Mouse (Mus musculus) spleen, adult 18-20 months (tissue): Measurements from ENCODE around the gene Ccdc39.

Experiments
- DNase-seq, 2 experiments: peaks; one replicate each; pipeline ENCODE4 v3.0.0; 2022; ENCODE audit warnings: mixed read lengths in 2 of 2

The Ccdc39 gene

DNA sequence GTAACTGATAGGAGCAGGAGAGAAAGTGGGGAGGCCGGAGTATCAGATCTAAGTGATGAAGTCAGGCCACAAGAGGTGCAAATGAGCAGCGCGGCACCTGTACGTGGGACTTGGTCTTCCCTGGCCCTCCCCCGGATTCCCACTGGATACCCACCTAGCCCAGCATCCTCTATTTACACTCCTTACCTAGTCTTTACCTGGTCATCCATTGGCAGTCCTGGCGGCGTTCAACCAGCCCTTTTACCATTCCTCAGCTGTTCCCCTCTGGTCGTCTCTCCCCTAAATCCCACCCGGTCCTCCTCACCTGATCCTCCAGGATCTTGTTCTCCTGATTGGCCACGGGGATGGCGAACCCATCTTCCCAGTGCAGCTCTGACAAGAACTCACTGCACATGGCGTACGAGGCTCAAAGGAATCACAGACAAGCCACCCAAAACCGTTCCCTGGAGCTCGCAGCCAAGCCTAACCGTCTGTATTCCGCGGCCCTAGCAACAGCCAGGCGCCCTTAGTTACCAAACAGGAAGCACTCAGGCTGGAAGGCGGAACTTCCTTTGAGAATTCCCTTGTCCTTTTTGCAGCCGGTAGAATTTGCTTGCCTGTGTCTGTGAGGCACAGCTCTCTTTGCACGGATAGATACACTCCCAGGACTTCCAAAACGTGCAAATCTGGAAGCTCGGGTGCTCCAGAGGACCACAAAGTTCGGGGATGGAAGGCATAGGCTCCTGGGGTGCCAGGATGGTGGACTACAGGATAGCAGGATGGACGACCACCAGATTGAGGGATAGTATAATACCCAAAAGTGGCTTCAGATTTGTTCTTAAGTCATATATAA lies at the start of gene Ccdc39:
Gene Ccdc39, minus strand, starts transcription at position 510 of the 832 bp plus-strand sequence.
- DNase-seq = peak; percentile 6 to 29

GRCm38 (mm10) chr3:33893433-33893832 lies 49.3 kb upstream of the Ccdc39 start:
- no peak for DNase-seq

DNA sequence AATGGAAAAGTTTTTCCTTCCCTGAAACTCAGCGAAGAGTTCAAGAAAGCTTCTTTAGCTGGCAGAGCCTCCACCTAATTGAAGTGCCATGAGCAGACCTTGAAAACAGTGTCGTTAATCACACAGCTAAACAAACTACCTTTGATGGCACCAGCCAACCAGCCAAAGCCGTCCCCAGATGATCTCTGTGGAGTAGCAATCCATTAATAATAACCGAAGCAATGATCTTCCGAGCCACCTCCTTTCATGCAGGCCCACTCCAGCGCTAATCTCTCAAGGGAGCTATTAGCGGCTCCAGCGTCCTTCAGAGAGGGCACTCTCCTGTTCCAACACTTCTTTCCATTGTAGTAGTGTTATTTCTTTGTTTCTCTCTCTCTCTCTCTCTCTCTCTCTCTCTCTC lies 43.3 kb upstream of the Ccdc39 start:
- DNase-seq = no peak

GRCm38 (mm10) chr3:33883105-33883504 lies 39.0 kb upstream of the Ccdc39 start:
- no peak for DNase-seq

GRCm38 (mm10) chr3:33882695-33883094 lies 38.6 kb upstream of the Ccdc39 start:
- no peak for DNase-seq

DNA sequence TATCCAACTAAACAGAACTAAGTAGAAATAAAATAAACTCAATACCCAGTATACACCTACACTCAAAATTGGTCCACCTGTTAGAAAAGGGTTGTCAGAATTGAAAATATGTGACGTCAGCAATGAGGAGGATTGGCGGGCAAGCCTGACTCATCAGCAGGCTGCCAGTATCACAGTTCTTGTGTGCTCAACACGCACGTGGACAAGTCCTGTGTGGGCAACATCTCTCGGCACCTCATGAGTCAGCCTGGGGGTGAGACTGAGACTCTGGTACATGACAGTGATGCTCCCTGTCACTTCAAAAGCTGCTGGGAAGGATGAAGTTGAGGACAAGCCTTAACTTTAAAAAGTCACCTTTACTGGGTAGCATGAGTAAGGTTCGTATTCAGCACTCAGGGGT lies 34.6 kb upstream of the Ccdc39 start:
- no peak for DNase-seq

DNA sequence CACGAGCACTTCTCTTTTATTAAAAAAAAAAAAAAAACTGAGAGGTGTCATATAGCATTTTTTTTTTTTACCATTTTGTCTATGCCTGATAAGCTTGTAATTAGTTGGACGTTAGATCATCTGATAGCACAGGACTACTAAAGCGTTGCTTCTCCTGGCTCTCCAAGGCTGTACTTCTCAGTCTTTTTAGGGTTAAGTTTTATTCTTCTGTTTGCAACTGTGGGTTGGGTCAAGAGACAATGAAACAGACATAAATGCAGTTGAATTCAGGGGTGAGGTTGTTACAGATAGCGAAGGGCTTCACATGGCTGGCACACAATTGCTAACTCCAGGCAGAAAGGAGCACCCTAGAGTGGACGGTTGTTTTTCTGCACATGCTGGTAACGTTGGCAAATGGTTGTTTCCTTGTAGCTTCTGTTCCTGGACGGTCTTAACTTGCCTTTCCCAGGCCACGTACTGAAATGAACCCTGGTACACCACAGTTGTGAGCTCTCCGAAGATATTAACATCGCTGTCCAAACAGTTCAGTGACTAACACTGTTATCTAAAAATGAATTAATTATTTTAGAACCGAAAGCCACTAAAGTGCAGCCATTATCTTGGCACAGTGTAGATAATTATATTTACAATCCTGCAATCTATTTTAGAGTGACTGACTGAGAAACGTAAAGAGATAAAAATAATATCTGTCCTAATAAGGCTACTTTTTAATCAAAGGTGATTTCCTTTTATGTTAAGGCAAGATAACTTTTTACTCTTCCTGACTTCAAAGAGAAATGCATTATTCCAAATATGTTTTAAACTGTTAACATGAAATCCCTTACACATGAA lies 30.6 kb upstream of the Ccdc39 start:
- DNase-seq = no peak

GRCm38 (mm10) chr3:33873837-33874236 lies 29.7 kb upstream of the Ccdc39 start:
- no peak for DNase-seq

DNA sequence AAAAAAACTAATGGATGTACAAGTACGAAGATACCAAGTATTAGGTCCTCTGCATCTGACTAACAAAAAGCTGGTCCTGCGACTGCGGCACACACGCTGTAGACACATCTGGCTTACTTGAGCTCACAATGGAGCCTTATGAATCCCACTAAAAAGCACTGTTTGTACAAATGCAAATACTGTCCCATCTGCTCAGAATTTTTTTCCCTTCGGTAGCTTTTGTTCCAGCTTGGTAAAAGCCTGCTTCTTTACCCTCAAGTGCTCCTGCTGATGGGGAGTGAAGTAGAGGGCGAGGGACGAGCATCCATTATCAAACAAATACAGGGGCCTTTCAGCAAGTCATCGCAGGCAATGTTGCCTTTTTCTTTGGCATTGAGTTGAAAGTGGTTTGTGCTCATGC lies 29.3 kb upstream of the Ccdc39 start:
- no peak for DNase-seq

- no peak for DNase-seq
These were observed 20.0 kb upstream of the Ccdc39 start for GRCm38 (mm10) chr3:33864000-33864540.

DNA sequence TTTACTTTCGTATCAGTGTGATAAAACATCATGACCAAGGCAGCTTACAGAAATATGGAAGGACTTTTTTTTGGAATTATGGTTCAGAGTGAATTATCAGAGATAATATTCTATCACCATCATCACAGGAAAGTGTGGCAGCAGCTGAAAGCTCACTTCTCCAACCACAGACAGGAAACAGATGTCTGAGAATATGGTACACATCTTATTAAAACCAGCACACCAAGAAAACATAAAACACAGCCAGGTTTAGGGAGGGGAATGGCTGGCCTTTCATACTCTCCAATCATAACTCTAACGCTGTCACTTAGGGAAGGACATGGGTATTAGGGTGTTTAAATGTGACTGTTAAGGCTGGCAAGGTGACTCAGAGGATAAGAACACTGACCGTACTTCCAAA lies 14.8 kb upstream of the Ccdc39 start:
- no peak for DNase-seq

DNA sequence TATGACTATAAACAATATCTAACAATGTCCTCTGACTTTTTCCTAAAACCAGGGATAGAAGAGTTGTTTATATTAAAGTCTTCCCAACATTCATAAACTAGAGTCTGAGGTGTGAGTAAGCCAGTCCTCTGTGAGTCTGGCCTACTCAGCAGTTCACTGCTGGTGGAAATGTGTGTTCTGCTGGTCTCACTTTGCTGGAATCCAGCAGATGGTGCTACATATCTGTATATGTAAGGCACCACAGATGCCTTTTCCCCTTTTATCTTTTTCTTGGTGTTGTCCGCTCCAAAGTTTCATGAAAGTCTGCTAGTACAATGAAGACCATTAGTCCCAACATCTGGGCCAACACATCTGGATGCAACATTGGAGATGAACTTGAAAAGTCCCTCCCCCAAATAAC lies 9.0 kb upstream of the Ccdc39 start:
- DNase-seq = no peak

- DNase-seq = no peak
These were observed 6.7 kb upstream of the Ccdc39 start for GRCm38 (mm10) chr3:33850856-33851255.

DNA sequence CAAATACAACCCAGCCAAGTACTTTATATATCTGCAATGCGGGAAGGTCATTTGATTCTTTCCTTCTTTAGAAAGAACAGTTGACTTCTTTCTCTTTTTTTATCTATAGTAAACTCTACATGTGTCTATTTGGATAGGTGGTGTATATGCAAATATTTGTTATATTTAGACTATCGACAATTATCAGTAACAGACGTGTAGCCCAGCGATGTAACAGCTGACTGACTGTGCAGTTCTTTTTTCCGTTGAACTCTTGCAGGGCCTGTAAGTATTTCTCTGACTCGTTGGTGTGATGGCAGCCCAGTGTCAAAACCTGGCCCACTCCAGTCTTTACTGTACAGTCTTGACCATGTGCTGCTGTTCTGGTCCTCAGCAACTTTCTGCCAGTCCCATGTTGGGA lies 2.5 kb upstream of the Ccdc39 start:
- DNase-seq = no peak

DNA sequence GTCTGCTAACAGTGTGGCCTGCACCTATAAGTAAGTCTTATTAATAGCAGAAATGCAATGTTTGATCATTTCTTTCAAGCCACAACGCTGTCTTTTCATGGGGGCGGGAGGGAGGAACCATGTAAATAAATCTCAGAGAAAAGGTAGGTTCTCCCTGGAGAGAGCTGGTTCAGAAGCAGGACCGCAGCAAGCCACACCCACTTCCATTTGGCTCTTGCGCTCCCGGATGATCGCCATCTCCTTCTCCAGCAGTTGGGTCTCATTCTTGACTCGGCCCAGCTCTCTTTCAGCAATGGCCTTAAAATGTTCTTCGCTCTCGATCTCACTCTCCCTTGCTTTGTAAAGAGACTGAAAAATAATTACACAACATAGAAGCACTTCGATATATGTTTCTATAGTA lies 5.2 kb downstream of the Ccdc39 start:
- no peak for DNase-seq

GRCm38 (mm10) chr3:33836576-33836975 lies 7.5 kb downstream of the Ccdc39 start:
- no peak for DNase-seq

DNA sequence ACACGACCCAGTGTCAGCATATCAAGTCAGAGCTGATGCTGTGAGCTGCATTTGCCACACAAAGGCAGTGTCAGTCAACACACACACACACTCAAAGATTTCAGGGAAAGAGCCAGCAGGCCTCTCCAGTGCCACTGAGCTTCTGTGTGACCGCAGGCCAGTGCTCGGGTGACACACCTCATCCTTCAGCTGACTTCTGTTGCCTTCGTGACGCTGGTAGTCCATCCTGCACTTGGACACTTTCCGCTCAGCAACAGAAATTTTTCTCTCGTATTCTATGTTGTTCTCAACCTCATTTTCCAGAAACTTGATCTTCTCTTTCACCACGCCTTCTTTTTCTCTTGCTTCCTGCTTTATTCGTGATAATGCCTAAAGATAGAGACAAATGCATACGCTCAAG lies 11.8 kb downstream of the Ccdc39 start:
- DNase-seq = no peak

- peak in 1 of 2 experiments; percentile 9 for DNase-seq
These were observed 19.8 kb downstream of the Ccdc39 start for GRCm38 (mm10) chr3:33824135-33824946.

- DNase-seq = no peak
These were observed 37.0 kb downstream of the Ccdc39 start for GRCm38 (mm10) chr3:33807151-33807550.

GRCm38 (mm10) chr3:33800513-33800820 lies 43.6 kb downstream of the Ccdc39 start:
- DNase-seq = no peak

- DNase-seq = peak; percentile 96 to 97
These were observed 44.2 kb downstream of the Ccdc39 start, which contains the start of gene Ttc14 for GRCm38 (mm10) chr3:33799617-33800512. TSS of gene Ttc14 (plus strand) at chr3:33799832.

- no peak for DNase-seq
These were observed 53.1 kb downstream of the Ccdc39 start for GRCm38 (mm10) chr3:33790975-33791374.
